Mouse (Mus musculus) testis, adult 2 months (tissue): Measurements from ENCODE around the gene Scd4. TPM values are rescaled to one million over a fixed set of nuclear protein-coding genes. Genes with fewer than 3 reads are reported as not detected.

Experiments
- H3K27ac ChIP-seq: fragments of 200-500 bp; 2 replicates; pipeline ENCODE4 v1.5.1; 2012; ENCODE audit warnings: low read depth, low read length; ENCODE audit not compliant: control insufficient read depth, insufficient read depth
- H3K27me3 ChIP-seq: fragments of 200-500 bp; 2 replicates; pipeline ENCODE4 v1.6.1; 2012; ENCODE audit warnings: mild to moderate bottlenecking, low read length, moderate library complexity; ENCODE audit not compliant: control insufficient read depth, insufficient read depth
- H3K36me3 ChIP-seq: fragments of 200-500 bp; 2 replicates; pipeline ENCODE4 v1.6.1; 2012; ENCODE audit warnings: mild to moderate bottlenecking, low read length; ENCODE audit not compliant: control insufficient read depth, insufficient read depth
- H3K4me1 ChIP-seq: fragments of 200-500 bp; 2 replicates; pipeline ENCODE4 v1.6.1; 2012; ENCODE audit warnings: low read length; ENCODE audit not compliant: control insufficient read depth, insufficient read depth
- H3K4me3 ChIP-seq: fragments of 200-500 bp; 2 replicates; pipeline ENCODE4 v1.5.1; 2012; ENCODE audit warnings: low read depth, mild to moderate bottlenecking, low read length, moderate library complexity, mixed read lengths; ENCODE audit not compliant: control insufficient read depth
- CTCF ChIP-seq: fragments of 200-500 bp; IDR thresholded peaks from 2 replicates; pipeline ENCODE4 v1.5.1; 2012; ENCODE audit warnings: low read depth, mild to moderate bottlenecking, inconsistent platforms, low read length, moderate library complexity; ENCODE audit not compliant: control insufficient read depth, insufficient read depth, insufficient replicate concordance
- POLR2A ChIP-seq: fragments of 200-500 bp; IDR thresholded peaks from 2 replicates; pipeline ENCODE4 v1.6.1; 2012; ENCODE audit warnings: low read depth, mild to moderate bottlenecking, inconsistent platforms, low read length, moderate library complexity; ENCODE audit not compliant: control insufficient read depth
- polyA plus RNA-seq: library from polyadenylated mRNA; depleted of rRNA; stranded (reverse); fragments of >200 nt; gene quantifications from 2 replicates; pipeline ENCODE4 v1.2.3, GENCODE M21; 2012; rRNA removed

Gene Scd4
- polyA plus RNA-seq, 1 experiment: 0.37 TPM

GRCm38 (mm10) chr19:44391856-44392255, 59.0 kb downstream of the Scd4 start:
- H3K36me3 ChIP-seq: no peaks in the 10 kb centered on the region
- TF ChIP-seq CTCF: no peak
- TF ChIP-seq POLR2A: no peak
- no peak overlapping the region for H3K27ac ChIP-seq
- peaks cover 13% of the 10 kb centered on the region for H3K4me1 ChIP-seq
- H3K27me3 ChIP-seq: no peaks in the 10 kb centered on the region
- no peak overlapping the region for H3K4me3 ChIP-seq

GRCm38 (mm10) chr19:44392339-44393009, 59.6 kb downstream of the Scd4 start:
- Histone ChIP-seq H3K4me1 (peaks cover 13% of the 10 kb centered on the region), H3K27me3 (no peaks in the 10 kb centered on the region), H3K4me3 (no peak overlapping the region), H3K27ac (no peak overlapping the region), H3K36me3 (no peaks in the 10 kb centered on the region)
- no peak for TF ChIP-seq POLR2A
- TF ChIP-seq CTCF: no peak

- no peaks in the 10 kb centered on the region for H3K36me3 ChIP-seq
- no peaks in the 10 kb centered on the region for H3K27me3 ChIP-seq
- TF ChIP-seq CTCF (no peak), POLR2A (no peak)
- no peak overlapping the region for H3K27ac ChIP-seq
- H3K4me3 ChIP-seq: no peak overlapping the region
- H3K4me1 ChIP-seq: peaks cover under 1% of the 10 kb centered on the region
These were observed 61.1 kb downstream of the Scd4 start for GRCm38 (mm10) chr19:44393962-44394422.

GRCm38 (mm10) chr19:44394972-44395371, 62.1 kb downstream of the Scd4 start:
- Histone ChIP-seq H3K27me3 (no peaks in the 10 kb centered on the region), H3K36me3 (no peaks in the 10 kb centered on the region), H3K27ac (no peak overlapping the region), H3K4me1 (no peaks in the 10 kb centered on the region), H3K4me3 (no peak overlapping the region)
- TF ChIP-seq POLR2A (no peak), CTCF (no peak)

Other genes starting within 250 kb of the Scd4 start
- gene Chuk, start 225.6 kb upstream of the Scd4 start, polyA plus RNA-seq: 11.8 and 18.3 TPM in 2 replicates
- 6.8 and 6.9 TPM in 2 replicates for gene Cwf19l1, start 197.2 kb upstream of the Scd4 start, polyA plus RNA-seq
- gene Bloc1s2, start 186.6 kb upstream of the Scd4 start, polyA plus RNA-seq: 44.8 and 48.6 TPM in 2 replicates
- 9.2 and 11.5 TPM in 2 replicates for gene Pkd2l1, start 140.7 kb upstream of the Scd4 start, polyA plus RNA-seq
- gene Scd3, start 129.8 kb upstream of the Scd4 start, polyA plus RNA-seq: 7.1 and 9.0 TPM in 2 replicates
- 60.9 and 71.6 TPM in 2 replicates for gene Scd2, start 39.4 kb upstream of the Scd4 start, polyA plus RNA-seq
- 14.6 and 32.0 TPM in 2 replicates for gene Scd1, start 74.8 kb downstream of the Scd4 start, polyA plus RNA-seq
- 0.30 and 0.58 TPM in 2 replicates for gene Wnt8b, start 160.4 kb downstream of the Scd4 start, polyA plus RNA-seq
- 3.2 and 3.3 TPM in 2 replicates for gene Sec31b, start 212.8 kb downstream of the Scd4 start, polyA plus RNA-seq
- gene Gm20538, start 219.7 kb downstream of the Scd4 start, polyA plus RNA-seq: not detected in 2 replicates
- gene Ndufb8, start 222.3 kb downstream of the Scd4 start, polyA plus RNA-seq: 614 and 616 TPM in 2 replicates
- gene Hif1an, start 229.8 kb downstream of the Scd4 start, polyA plus RNA-seq: 17.0 and 19.2 TPM in 2 replicates